Mouse (Mus musculus): Measurements from ENCODE around the gene Ski.

The Ski gene

DNA sequence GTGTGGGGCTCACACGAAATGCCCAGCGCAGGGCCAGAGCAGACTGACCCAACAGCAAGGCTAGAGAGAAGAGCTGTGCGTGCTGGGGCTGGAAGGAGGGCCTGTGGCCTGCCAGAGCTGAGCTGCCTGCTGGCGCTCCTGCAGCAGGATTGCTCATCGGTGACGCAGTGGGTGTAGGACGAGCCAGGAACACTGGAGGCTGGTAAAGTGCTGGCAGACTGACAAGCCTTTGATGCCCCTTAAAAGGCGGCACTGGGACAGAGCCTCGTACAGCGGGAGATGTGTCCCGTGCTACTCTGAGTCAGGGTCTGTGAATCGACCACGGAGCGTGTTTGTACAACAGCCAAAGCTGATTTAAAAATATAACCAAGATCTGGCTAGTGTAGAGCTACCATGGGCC, 92.4 kb downstream of the Ski start:
- peak; percentile 94 for DNase-seq (ENCODE audit: inconsistent ontology term)

DNA sequence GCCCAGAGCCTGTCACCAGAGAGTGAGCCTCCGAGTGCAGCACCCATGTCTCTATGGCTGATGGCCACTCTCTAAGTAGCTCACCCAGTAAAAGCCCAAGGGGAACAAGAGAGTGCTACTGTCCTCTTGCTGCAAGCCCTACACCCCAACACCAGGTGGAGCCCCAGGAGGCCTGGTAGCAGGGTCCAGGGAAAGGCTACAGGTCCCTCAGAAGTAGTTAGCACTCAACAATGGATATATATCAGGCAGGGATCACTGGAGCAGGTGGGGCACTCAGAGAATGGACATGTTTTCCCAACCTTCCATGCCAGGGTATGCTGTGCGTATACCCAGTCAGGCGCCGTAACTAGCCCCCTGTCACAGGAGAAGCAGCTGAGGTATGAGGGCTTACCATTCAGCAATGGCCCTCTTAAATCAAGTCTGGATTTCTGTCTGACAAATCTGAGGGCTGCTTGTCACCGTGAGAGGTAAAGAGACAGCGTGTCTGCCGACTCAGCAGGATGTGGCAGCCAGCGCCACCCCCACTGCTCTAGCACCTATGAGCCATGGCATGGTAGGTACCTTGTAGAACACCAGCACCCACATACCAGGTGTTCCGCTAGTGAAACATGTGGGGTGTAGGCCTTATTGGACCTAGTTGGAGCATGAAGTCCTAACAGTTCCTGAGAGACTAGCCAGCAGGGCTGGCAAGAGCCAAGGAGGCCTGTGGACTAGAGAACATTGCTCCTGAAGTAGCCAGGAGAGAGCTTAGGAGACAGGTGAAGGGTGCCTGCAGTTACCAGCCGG, 93.1 kb downstream of the Ski start:
- peak; percentile 35 for DNase-seq (ENCODE audit: inconsistent ontology term)

DNA sequence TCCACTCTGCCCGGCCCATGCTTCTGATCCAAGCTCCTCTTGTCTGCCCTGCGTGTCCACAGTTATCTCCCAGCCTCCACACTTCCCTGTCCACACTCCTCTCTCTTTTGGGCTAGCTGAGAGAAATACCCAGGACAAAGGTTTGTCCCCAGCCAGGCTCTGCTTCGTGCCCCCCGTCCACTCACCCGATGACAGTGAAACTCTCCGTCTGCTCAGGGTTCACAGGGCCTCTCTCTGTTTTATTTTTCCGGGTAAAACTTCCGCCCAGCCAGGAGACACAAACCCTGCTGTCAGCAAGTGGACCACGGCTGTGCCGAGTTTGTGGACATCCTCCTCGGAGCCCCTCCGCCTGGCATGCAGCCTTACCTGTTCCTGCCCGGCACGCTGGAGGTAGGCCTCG, 94.0 kb downstream of the Ski start:
- DNase-seq (ENCODE audit: inconsistent ontology term): no peak

DNA sequence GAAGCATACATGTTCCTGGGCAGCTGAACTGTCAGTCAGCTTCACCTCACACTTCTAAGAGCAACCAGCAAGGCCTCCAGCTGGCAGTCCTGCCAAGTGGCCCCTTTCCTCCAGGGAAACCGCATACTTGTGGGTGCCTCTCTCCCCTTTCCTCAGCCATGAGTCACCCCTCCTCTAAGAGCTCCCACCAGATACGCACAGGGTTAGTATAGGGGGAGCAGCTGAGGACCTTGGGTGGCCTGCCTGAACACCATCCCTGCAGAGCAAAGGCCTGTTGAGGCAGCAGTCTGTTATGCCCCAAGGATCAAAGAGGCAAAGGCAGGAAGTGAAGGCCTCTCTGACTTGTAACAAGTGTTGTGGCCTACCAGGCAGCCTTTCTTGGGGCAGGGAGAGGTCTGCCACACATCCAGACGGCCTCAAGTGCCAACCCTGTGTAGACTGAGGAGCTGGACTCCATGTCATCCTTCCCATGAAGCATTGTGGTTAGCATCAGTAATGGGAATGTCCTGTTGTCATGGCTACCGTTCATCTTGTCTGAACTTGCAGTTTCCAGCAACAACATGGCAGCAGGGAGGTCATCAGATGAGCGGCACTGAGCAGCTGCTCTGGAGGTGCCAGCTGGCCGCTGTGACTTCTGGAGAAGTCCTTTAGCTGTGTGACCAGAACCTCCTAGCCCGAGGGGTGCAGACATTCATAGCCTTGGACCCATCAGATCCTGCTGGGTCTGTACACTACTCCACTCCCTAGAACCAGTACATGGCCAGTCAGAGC, 95.6 kb downstream of the Ski start:
- peak; percentile 62 for DNase-seq (ENCODE audit: inconsistent ontology term)

DNA sequence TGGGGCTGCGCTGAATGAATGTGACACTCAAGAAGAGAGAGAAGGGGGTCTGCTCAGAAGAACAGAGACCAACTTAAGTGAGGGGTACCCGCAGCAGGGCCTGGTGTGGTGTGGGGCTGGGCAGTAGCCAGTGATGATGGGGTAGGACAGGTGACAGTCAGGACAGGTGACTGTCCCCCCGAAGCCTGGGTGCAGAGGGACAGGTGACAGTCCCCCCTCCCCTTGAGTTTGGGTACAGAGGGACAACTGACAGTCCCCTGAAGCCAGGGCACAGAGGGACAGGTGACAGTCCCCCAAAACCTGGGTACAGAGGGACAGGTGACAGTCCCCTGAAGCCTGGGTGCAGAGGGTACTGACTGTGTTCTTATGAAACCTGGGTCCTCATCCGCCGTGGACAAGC, 96.2 kb downstream of the Ski start:
- DNase-seq (ENCODE audit: inconsistent ontology term): no peak

DNA sequence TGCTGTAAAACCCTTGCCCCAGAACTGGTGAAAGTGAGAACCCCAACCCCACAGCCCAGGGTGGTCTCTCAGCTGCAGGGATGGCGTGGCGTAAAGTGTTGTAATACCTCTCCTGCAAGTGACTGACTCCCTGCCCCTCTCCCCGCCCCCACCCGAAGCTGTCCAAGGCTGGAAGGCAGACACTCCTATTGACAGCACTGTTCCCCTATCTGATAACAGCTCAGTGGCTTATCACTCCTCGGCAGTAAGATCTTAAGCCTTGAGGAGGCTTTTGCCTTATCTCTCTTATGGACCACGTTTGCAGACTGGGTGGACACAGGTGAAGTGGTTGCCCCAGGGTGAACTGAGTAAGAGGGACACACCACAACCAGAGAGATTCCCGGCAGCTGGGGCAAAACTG, 97.1 kb downstream of the Ski start:
- no peak for DNase-seq (ENCODE audit: inconsistent ontology term)

DNA sequence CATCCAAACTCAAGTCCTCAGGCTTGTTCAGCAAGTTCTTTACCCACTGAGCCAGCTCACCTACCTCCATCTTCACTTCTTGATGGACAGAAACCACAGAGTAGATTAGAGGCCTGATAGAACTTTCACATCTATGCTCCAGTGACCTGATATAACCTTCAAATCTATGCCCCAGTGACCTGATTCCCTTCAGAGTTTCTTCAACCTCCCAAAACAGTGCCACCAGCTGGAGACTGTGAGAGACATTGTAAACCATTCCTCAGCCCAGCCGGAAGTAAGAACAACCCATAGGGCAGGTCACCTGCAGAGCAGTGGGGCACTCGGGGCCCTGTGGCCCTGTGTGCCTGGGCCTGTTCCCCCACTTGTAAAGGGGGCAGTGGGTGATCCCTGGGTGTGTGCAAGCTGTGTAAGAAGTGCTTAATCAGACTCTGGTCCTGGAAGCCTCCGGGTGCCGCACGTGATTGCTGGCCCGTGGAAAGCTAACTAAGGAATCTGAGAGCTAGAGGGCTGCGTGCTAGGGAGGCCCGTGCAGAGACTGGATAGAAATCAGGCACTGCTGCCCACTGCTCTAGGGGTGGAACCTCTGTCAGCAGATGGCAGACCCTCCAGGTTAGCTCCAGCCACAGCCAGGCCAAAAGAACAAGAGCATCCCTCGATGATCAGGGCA, 98.4 kb downstream of the Ski start:
- DNase-seq (ENCODE audit: inconsistent ontology term): no peak

DNA sequence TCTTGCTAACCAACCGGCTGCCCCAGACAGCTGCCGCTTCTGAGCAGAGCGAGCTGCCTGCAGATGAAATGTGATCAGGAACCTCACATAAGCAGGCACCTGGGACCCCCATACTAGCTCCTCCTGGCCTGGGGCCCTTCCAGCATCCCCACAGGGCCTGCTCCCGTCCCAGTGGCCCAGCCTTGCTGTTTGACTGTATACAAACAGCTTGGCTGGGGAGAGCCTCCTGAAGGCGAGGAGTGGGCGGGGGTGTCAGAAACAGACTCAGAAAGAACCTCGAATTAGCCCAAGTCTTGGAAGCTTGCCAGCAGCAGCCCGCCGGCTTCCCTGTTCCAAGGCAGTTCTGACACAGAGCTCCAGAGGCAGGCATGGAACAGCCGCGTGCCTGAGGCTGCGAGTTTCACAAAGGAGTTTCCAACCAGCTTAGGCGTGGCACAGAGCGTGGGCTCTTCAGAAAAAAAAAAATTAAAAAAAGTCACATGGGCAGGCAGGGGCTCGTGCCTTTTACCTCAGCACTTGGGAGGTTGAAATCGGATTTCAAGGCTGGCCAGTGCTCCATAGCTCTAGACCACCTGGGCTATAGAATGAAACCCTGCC, 99.8 kb downstream of the Ski start:
- peak; percentile 86 for DNase-seq (ENCODE audit: inconsistent ontology term)

DNA sequence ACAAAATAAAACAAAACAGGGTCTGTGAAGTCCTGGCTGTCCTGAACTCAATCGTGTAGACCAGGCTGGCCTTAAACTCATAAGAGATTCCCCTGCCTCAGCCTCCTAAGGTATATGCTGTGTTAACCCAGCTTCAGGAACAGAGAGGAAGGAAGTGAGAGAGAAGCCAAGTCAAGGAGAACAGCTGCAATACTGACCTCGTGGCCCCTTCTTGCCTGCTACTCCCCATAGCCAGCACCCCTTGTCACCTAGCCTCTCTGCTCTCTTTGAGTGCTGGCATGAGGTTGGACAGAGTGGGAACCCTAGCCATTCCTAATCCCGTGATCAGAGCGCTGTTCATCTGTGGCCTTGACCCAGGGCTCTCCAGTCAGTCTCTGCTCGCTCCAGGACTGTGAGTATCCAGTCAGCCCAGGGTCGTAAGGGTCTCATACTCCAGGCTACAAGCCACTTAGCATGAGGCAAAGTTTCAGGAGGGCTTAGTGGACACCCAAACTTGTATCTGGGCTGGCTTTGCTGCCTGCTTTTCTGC, 100.4 kb downstream of the Ski start:
- DNase-seq (ENCODE audit: inconsistent ontology term): no peak

DNA sequence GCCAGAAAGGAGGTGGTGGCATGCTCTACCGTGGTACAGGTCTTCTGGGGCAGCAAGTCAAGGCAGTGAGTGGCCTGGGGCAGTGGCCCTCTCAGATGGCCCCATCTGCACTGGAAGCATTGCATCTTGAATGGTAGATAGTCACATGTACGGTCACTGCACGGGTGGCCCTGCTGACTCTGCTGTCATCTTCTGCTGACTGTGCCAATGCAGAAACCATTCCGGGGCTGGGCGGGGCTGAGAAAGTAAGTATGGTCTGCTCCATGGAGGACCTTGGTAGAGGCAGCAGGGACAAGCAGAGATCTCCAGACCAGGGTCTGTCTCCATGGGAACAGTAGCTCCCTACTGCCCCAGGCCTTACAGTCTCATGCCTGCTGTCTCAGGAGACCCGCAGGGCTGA, 101.2 kb downstream of the Ski start:
- DNase-seq (ENCODE audit: inconsistent ontology term): no peak

DNA sequence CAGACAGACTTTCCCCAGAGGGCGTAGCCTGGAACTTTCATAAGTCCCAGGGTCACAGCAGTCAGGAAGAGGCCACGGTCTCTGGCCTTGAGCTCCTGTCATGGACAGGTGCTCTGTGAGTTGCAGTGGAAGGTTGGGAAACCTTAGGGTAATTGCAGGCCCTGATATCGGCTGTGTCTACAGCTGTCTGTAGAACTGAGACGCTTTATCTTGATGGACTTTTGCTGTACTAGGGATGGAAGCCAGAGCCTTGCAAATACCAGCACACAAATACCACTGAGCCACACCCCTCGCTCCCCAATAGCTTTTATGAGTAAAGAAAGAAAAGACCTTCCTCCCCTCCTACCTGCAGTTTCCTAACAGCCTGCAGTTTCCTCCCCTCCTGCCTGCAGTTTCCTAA, 101.8 kb downstream of the Ski start:
- DNase-seq (ENCODE audit: inconsistent ontology term): no peak

DNA sequence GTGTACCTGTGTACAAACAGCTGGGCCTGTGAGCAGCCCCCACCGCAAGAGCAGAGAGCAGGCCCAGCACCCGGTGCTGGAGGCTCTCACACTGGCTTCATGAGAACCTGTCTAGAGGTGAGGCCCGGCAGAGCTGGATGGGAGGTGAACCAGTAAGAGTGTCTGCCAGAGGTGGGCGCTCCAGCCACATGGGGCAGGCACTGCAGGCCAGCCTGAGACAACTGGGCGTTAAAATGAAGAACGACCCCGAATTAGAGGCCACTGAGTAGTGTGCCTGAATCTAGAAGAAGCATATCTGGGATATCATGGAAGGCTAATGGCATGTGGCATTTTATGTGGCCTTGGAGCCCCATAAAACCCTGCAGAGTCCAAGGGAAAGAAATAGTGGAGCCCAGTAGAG, 102.4 kb downstream of the Ski start:
- DNase-seq (ENCODE audit: inconsistent ontology term): no peak

DNA sequence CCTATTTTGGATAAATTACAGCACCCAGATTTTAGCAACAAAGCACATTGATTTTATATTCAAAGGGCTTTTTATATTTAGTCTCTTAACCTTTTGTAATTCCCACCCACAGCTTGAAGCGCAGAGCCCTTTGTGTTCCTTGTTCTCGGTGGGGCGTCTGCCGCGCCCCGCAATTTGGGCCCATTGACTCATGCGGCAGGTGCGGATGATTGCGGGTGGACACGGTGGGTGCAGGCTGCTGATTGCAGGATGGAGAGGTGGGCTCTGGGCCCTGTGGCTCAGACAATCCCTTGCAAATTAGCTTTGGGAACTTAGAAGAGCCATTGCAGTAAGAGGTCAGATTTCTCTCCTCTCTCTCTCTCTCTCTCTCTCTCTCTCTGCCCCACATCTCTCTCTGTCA, 104.1 kb downstream of the Ski start:
- DNase-seq (ENCODE audit: inconsistent ontology term): no peak

DNA sequence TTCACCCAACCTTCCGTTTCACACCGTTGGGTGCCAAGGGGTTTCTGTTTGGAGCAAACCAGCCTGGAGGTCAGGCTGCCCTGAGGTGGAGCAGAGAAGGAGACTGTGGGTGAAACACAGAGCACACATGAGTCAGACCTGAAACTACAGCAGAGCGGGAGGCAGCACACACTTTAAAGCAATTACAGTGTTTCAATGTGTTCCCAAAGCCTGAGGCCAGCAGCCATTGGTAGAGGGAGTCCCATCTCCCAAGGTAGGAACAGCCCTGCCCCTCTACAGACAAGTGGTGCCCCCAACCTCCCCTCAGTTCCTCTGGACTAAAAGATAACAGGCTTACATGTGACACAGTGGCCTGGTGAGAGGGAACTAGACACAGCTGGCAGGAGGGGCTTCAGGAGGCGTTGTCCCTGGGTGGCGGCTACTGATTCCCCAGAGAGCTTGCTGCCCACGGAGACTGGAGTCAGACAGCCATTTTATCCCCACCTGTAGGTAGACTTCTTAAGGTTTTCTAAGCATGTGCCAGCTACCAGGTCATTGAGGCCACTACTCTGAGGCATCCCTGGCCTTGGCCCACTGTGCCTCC, 104.9 kb downstream of the Ski start:
- no peak for DNase-seq (ENCODE audit: inconsistent ontology term)

DNA sequence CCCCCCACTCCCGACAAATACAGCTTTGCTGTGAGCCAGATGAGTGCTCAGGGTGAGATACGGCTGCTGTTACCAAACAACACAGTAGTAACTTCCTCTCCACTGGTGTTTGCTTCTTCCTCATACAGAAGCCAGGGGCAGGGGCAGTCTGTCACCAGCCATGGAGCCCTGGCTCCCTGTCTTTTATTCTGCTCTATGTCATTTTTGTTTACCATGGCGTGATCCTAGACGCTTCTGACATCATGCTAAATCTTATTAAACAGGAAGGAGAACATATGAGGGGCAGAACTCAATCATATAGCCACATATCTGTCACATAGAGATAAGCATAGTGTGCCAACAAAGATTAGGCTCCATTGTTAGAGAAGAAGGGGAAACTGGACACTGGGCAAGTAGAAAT, 105.8 kb downstream of the Ski start:
- no peak for DNase-seq (ENCODE audit: inconsistent ontology term)

DNA sequence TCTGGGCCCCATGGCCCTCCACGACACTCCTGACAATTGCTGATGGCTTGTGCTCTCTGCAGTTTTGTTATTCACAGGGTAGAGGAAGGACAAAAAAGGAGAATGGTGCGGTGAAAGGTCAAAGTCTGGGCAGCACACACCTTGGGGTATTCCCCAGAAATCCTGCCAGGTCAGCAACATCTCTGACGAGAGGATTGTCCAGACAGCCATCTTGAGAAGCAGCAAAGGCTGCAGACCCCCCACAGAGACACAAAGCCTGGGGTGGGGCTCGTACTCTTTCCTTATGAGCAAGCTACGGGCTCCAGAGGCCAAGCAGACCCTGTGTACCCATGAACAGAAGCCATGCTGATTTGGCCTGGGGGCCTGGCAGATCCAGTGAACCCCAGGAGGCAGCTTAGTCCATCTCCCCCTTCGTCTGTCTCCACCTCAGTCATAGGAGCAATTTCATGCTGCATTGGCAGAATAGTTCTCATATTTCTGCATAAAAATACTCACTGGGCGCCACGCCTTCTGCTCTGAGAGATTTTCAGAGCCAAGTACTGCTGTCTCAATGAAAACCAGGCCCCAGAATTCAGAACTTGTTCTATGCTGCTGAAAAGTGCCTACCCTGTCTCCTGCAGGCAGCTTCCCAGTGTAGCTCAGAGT, 108.5 kb downstream of the Ski start:
- peak; percentile 59 for DNase-seq (ENCODE audit: inconsistent ontology term)

DNA sequence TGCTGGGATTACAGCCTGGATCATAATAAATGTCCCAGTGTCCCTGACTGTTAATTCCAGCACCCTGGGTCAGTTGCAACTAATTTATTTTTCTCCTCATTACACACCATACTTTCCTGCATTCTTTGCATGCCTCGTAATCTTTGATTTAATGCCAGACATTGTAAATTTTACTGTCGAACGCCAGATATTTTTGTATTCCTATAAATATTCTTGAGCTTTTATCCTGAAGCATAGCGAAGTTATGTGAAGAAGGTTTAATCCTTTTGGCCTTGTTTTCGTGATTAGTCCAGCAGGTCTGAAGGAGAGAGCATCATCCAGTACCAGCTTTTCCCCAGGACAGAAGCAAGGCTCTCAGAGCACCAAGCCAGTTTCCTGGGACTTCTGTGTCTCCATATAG, 112.9 kb downstream of the Ski start:
- peak; percentile 65 for DNase-seq (ENCODE audit: inconsistent ontology term)

DNA sequence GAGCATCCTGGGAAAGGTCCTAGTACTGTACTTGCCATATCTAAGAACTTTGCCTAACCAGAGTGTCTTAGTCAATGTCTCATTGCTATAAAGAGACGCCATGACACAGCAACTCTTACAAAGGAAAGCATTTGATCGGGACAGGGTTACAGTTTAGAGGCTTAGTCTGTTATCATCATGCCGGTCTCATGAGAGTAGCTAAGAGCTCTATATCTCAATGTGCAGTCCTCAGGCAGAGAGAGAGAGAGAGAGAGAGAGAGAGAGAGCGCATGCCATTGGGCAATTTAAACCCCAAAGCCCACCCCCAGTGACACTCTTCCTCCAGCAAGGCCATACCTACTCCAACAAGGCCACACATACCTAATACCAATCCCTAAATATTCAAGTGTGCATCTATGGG, 114.5 kb downstream of the Ski start:
- DNase-seq (ENCODE audit: inconsistent ontology term): no peak
